Comparison of ENCODE assay signal across 21 mouse cellular contexts in genomic region chr15:52785196-52785595, GRCm38 (mm10).
DNase-seq lines count a peak whose midpoint lies in the region; TF ChIP-seq lines count a peak whose summit lies in the region.
"Had no signal": no experiment of that assay in that cellular context is flagged by ENCODE, and none has a peak within 500 bp of the region (broad histone marks: within the 10 kb centered on the region; RNA-seq: fewer than 3 reads in every experiment).

No protein-coding gene starts in this region.

- dilution Hi-C loops in CH12.LX (cut with MboI; ENCODE audit: extremely low pct_ligation_motif_present, extremely low pct_unique_long_range_greater_than_20kb, low sequenced_read_pairs): no loop called here

- DNase-seq in adrenal gland, adult 2 months: peak; percentile 59
- no peak for DNase-seq in adrenal gland, postnatal 4 days (ENCODE audit: low spot score in 2 of 2)
- peak; percentile 7 for DNase-seq in adrenal gland, postnatal 10 days
- no peak for DNase-seq in adrenal gland, postnatal 25 days
- no peak for DNase-seq in CH12.LX (ENCODE audit: extremely low read depth)
- DNase-seq in adrenal gland, postnatal 36 days: peak; percentile 7 to 13
- no peak for DNase-seq in gastrocnemius, postnatal 10 days
- DNase-seq: cerebellum, adult 11 months; cerebellum, adult 18-20 months; cerebellum, adult 8-10 months; cerebellum, adult 9-11 months; cerebellum, postnatal 14 days; cerebellum, postnatal 36 days; embryo, embryonic 11 days had no signal

- no peak overlapping the region for H3K9ac ChIP-seq in CH12.LX (ENCODE audit: insufficient read depth, low read depth)
- H3K9ac ChIP-seq: embryonic facial prominence, embryonic 13.5 days; embryonic facial prominence, embryonic 15.5 days; forebrain, embryonic 12.5 days had no signal

- H3K4me1 ChIP-seq in CH12.LX (ENCODE audit: control insufficient read depth in 1 of 2, insufficient read depth in 2 of 2): peaks cover 10 to 22% of the 10 kb centered on the region in 2 experiments; a peak in 3 of 4 replicates
- H3K4me1 ChIP-seq: embryonic facial prominence, embryonic 13.5 days; embryonic facial prominence, embryonic 15.5 days; forebrain, embryonic 10.5 days; forebrain, embryonic 12.5 days had no signal

- H3K79me2 ChIP-seq in CH12.LX (replicated peaks; ENCODE audit: control insufficient read depth, extremely low read depth, insufficient read depth, poor library complexity, severe bottlenecking): no peaks in the 10 kb centered on the region

- H3K27ac ChIP-seq in CH12.LX (ENCODE audit: insufficient read depth, low read depth): no peak overlapping the region
- H3K27ac ChIP-seq: embryonic facial prominence, embryonic 13.5 days; embryonic facial prominence, embryonic 15.5 days; forebrain, embryonic 10.5 days; forebrain, embryonic 12.5 days had no signal

- no peaks in the 10 kb centered on the region for H3K36me3 ChIP-seq in CH12.LX (replicated peaks in 1 of 2; ENCODE audit: control insufficient read depth in 1 of 2, insufficient read depth in 1 of 2, low read length in 1 of 2)
- H3K36me3 ChIP-seq: embryonic facial prominence, embryonic 13.5 days; embryonic facial prominence, embryonic 15.5 days; forebrain, embryonic 10.5 days; forebrain, embryonic 12.5 days; G1E had no signal

- H3K4me3 ChIP-seq in CH12.LX (replicated peaks in 1 of 3; ENCODE audit: low read depth in 2 of 3, low read length in 2 of 3, poor library complexity in 1 of 3): no peak overlapping the region
- H3K4me3 ChIP-seq: embryonic facial prominence, embryonic 13.5 days; embryonic facial prominence, embryonic 15.5 days; erythroblast, embryonic 14.5 days; forebrain, embryonic 10.5 days; forebrain, embryonic 12.5 days had no signal

- in situ Hi-C loops in CH12.LX (cut with MboI; ENCODE audit: low pct_ligation_motif_present, low pct_unique_long_range_greater_than_20kb, low sequenced_read_pairs): no loop called here

- no peak for TF ChIP-seq CTCF in CH12.LX (conservative IDR thresholded peaks at IDR 0.05 in 1 of 2, IDR thresholded peaks at IDR 0.05 in 1 of 2; ENCODE audit: low read depth in 2 of 2, low read length in 2 of 2)

- no peak for TF ChIP-seq POLR2A in CH12.LX (IDR thresholded peaks at IDR 0.05; ENCODE audit: low read depth, low read length)

- no peaks in the 10 kb centered on the region for H3K9me3 ChIP-seq in CH12.LX (replicated peaks; ENCODE audit: low read length)
- H3K9me3 ChIP-seq: embryonic facial prominence, embryonic 13.5 days; embryonic facial prominence, embryonic 15.5 days; forebrain, embryonic 10.5 days; forebrain, embryonic 12.5 days; G1E had no signal

- no peaks in the 10 kb centered on the region for H3K27me3 ChIP-seq in CH12.LX (replicated peaks)
- H3K27me3 ChIP-seq: embryonic facial prominence, embryonic 13.5 days; embryonic facial prominence, embryonic 15.5 days; forebrain, embryonic 12.5 days; Patski had no signal

- TF ChIP-seq EP300 in CH12.LX (IDR thresholded peaks at IDR 0.05; ENCODE audit: low read length): no peak

- peak overlapping the region; percentile 42; the same call in 1 of the 2 replicates for H3K4me2 ChIP-seq in CH12.LX (ENCODE audit: insufficient read depth, low read depth, poor library complexity, severe bottlenecking)
- H3K4me2 ChIP-seq: embryonic facial prominence, embryonic 13.5 days; embryonic facial prominence, embryonic 15.5 days; forebrain, embryonic 12.5 days had no signal

- TF ChIP-seq RAD21 in CH12.LX (IDR thresholded peaks at IDR 0.05; ENCODE audit: low read depth, low read length): no peak

TF ChIP-seq in CH12.LX, 34 proteins besides CTCF, POLR2A, EP300 and RAD21:
- TF ChIP-seq MEF2A (IDR thresholded peaks at IDR 0.05; ENCODE audit: borderline replicate concordance, low read depth, low read length) (no peak), JUN (IDR thresholded peaks at IDR 0.05; ENCODE audit: insufficient read depth, low read depth, low read length) (no peak), SIN3A (IDR thresholded peaks at IDR 0.05; ENCODE audit: low read length) (no peak), NRF1 (IDR thresholded peaks at IDR 0.05; ENCODE audit: low read depth, low read length) (no peak), TCF12 (IDR thresholded peaks at IDR 0.05; ENCODE audit: low read depth, low read length) (no peak), TBP (conservative IDR thresholded peaks at IDR 0.05; ENCODE audit: low read depth, low read length) (no peak), SMC3 (IDR thresholded peaks at IDR 0.05; ENCODE audit: low read depth, low read length) (no peak), ZC3H11A (IDR thresholded peaks at IDR 0.05; ENCODE audit: low read depth, low read length) (no peak)

Comparison
In these comparisons a context has a peak if more than half of its experiments do, and no peak if none do; other contexts are left out.
1. DNase-seq: peak in adrenal gland, adult 2 months (single experiment), adrenal gland, postnatal 10 days (single experiment) and adrenal gland, postnatal 36 days (2 of 2); none in adrenal gland, postnatal 4 days (0 of 2), adrenal gland, postnatal 25 days (single experiment), CH12.LX (single experiment) and gastrocnemius, postnatal 10 days (single experiment).